7 mouse cellular contexts compared by ENCODE assay signal in genomic region chr2:83941378-83941777, GRCm38 (mm10). TPM values are rescaled to one million over a fixed set of nuclear protein-coding genes. Genes with fewer than 3 reads are reported as not detected.
DNase-seq lines count a peak whose midpoint lies in the region; ATAC-seq lines count a peak whose summit lies in the region.

No protein-coding gene starts in this region.

- H3K9me3 ChIP-seq in lung, embryonic 16.5 days (ENCODE audit: control insufficient read depth, low read length), result no peaks in the 10 kb centered on the region
- H3K9me3 ChIP-seq in forebrain, embryonic 12.5 days, result no peaks in the 10 kb centered on the region
- no peaks in the 10 kb centered on the region for H3K9me3 ChIP-seq in limb, embryonic 11.5 days (ENCODE audit: control insufficient read depth, low read length)
- H3K9me3 ChIP-seq in stomach, embryonic 15.5 days, result no peaks in the 10 kb centered on the region

- H3K4me2 ChIP-seq in lung, embryonic 16.5 days (ENCODE audit: low read depth, low read length), result peak overlapping the region; percentile 49; the same call in 1 of the 2 replicates
- peak overlapping the region; percentile 51 for H3K4me2 ChIP-seq in forebrain, embryonic 12.5 days
- peak overlapping the region; percentile 51; the same call in 1 of the 2 replicates for H3K4me2 ChIP-seq in limb, embryonic 11.5 days (ENCODE audit: low read depth, severe bottlenecking)
- H3K4me2 ChIP-seq in stomach, embryonic 15.5 days, result peak overlapping the region; percentile 48

- 34% methylated on average over 3 of the region's 3 CpGs for WGBS in lung, embryonic 16.5 days
- 45% methylated on average over 3 of the region's 3 CpGs for WGBS in forebrain, embryonic 12.5 days
- WGBS in limb, embryonic 11.5 days, result 54% methylated on average over 3 of the region's 3 CpGs
- WGBS in stomach, embryonic 15.5 days, result 38% methylated on average over 3 of the region's 3 CpGs

- H3K4me1 ChIP-seq in lung, embryonic 16.5 days (replicated peaks; ENCODE audit: control insufficient read depth, insufficient read depth, low read length), result peaks cover 4% of the 10 kb centered on the region
- H3K4me1 ChIP-seq in forebrain, embryonic 12.5 days, result peaks cover 4% of the 10 kb centered on the region; the same call in 1 of the 2 replicates
- no peaks in the 10 kb centered on the region for H3K4me1 ChIP-seq in limb, embryonic 11.5 days (ENCODE audit: control insufficient read depth, insufficient read depth, low read length)
- H3K4me1 ChIP-seq in stomach, embryonic 15.5 days, result 0 out of 2 replicates have a peak, but pooled peaks cover 4% of the 10 kb centered on the region

- no peak for ATAC-seq in lung, embryonic 16.5 days (ENCODE audit: low read depth)
- ATAC-seq in forebrain, embryonic 12.5 days (ENCODE audit: low FRiP score), result peak; percentile 53; the same call in 1 of the 2 replicates
- ATAC-seq in limb, embryonic 11.5 days (ENCODE audit: insufficient number of reproducible peaks, low FRiP score, low TSS enrichment, low read depth), result peak; percentile 42; the same call in 1 of the 2 replicates
- no peak for ATAC-seq in stomach, embryonic 15.5 days (ENCODE audit: insufficient read depth, low FRiP score, low read depth)

- no peaks in the 10 kb centered on the region for H3K27me3 ChIP-seq in lung, embryonic 16.5 days (ENCODE audit: control insufficient read depth, insufficient read depth, low read depth, low read length)
- H3K27me3 ChIP-seq in forebrain, embryonic 12.5 days, result no peaks in the 10 kb centered on the region
- H3K27me3 ChIP-seq in limb, embryonic 11.5 days (ENCODE audit: control insufficient read depth, insufficient read depth, low read length), result no peaks in the 10 kb centered on the region
- no peaks in the 10 kb centered on the region for H3K27me3 ChIP-seq in stomach, embryonic 15.5 days (replicated peaks)

- H3K4me3 ChIP-seq in lung, embryonic 16.5 days (ENCODE audit: low read length), result no peak overlapping the region
- peak overlapping the region; percentile 35 for H3K4me3 ChIP-seq in forebrain, embryonic 12.5 days (replicated peaks)
- no peak overlapping the region for H3K4me3 ChIP-seq in limb, embryonic 11.5 days (ENCODE audit: low read depth, low read length)
- H3K4me3 ChIP-seq in stomach, embryonic 15.5 days (replicated peaks), result 0 out of 2 replicates have a peak overlapping the region, but pooled peaks have one; percentile 27

- no peak overlapping the region for H3K9ac ChIP-seq in lung, embryonic 16.5 days (ENCODE audit: low read length)
- H3K9ac ChIP-seq in forebrain, embryonic 12.5 days, result no peak overlapping the region
- H3K9ac ChIP-seq in limb, embryonic 11.5 days (ENCODE audit: low read length), result no peak overlapping the region
- H3K9ac ChIP-seq in stomach, embryonic 15.5 days, result no peak overlapping the region

- H3K27ac ChIP-seq in lung, embryonic 16.5 days (ENCODE audit: low read length), result no peak overlapping the region
- no peak overlapping the region for H3K27ac ChIP-seq in forebrain, embryonic 12.5 days
- H3K27ac ChIP-seq in limb, embryonic 11.5 days (replicated peaks; ENCODE audit: low read depth, low read length), result no peak overlapping the region
- no peak overlapping the region for H3K27ac ChIP-seq in stomach, embryonic 15.5 days

- no peaks in the 10 kb centered on the region for H3K36me3 ChIP-seq in lung, embryonic 16.5 days (ENCODE audit: control insufficient read depth, insufficient read depth, low read length)
- no peaks in the 10 kb centered on the region for H3K36me3 ChIP-seq in forebrain, embryonic 12.5 days (replicated peaks)
- no peaks in the 10 kb centered on the region for H3K36me3 ChIP-seq in limb, embryonic 11.5 days (ENCODE audit: control insufficient read depth, insufficient read depth, low read length)
- H3K36me3 ChIP-seq in stomach, embryonic 15.5 days, result no peaks in the 10 kb centered on the region

- no peak for DNase-seq in lung, postnatal 4 days
- no peak for DNase-seq in limb, embryonic 11.5 days (ENCODE audit: low spot score)
- no peak for DNase-seq in ovary, postnatal 10 days (ENCODE audit: low spot score)
- no peak for DNase-seq in layer of hippocampus, adult 9-11 months

RNA-seq across cellular contexts. Expression of gene Zswim2, which starts 0.3 kb away (rescaled TPM):
- polyA plus RNA-seq in lung, embryonic 16.5 days (2015; fragmentation: Nextera tagmentation; extraction: Ambion mirVana), result 0.34 and 0.39 TPM in 2 replicates
- polyA plus RNA-seq in forebrain, embryonic 12.5 days (2016; fragmentation: Nextera tagmentation; extraction: Ambion mirVana), result not detected in 2 replicates
- not detected in 2 replicates for polyA plus RNA-seq in limb, embryonic 11.5 days (2014; fragmentation: Nextera tagmentation; extraction: Ambion mirVana)
- not detected in 2 replicates for polyA plus RNA-seq in stomach, embryonic 15.5 days (2015; fragmentation: Nextera tagmentation; extraction: Ambion mirVana)

RNA-seq across cellular contexts. Expression of gene Gm13698, which starts 14.1 kb away (rescaled TPM):
- polyA plus RNA-seq in lung, embryonic 16.5 days (2015; fragmentation: Nextera tagmentation; extraction: Ambion mirVana), result not detected in 2 replicates
- not detected in 2 replicates for polyA plus RNA-seq in forebrain, embryonic 12.5 days (2016; fragmentation: Nextera tagmentation; extraction: Ambion mirVana)
- not detected in 2 replicates for polyA plus RNA-seq in limb, embryonic 11.5 days (2014; fragmentation: Nextera tagmentation; extraction: Ambion mirVana)
- 0.09 TPM in 1 of 2 replicates, not detected in the other for polyA plus RNA-seq in stomach, embryonic 15.5 days (2015; fragmentation: Nextera tagmentation; extraction: Ambion mirVana)

RNA-seq across cellular contexts. Expression of gene Gm13693, which starts 19.9 kb away (rescaled TPM):
- not detected in 2 replicates for polyA plus RNA-seq in lung, embryonic 16.5 days (2015; fragmentation: Nextera tagmentation; extraction: Ambion mirVana)
- not detected in 2 replicates for polyA plus RNA-seq in forebrain, embryonic 12.5 days (2016; fragmentation: Nextera tagmentation; extraction: Ambion mirVana)
- polyA plus RNA-seq in limb, embryonic 11.5 days (2014; fragmentation: Nextera tagmentation; extraction: Ambion mirVana), result not detected in 2 replicates
- polyA plus RNA-seq in stomach, embryonic 15.5 days (2015; fragmentation: Nextera tagmentation; extraction: Ambion mirVana), result 0.09 TPM in 1 of 2 replicates, not detected in the other

RNA-seq across cellular contexts. Expression of gene Gm13695, which starts 25.7 kb away (rescaled TPM):
- polyA plus RNA-seq in lung, embryonic 16.5 days (2015; fragmentation: Nextera tagmentation; extraction: Ambion mirVana), result not detected in 2 replicates
- polyA plus RNA-seq in forebrain, embryonic 12.5 days (2016; fragmentation: Nextera tagmentation; extraction: Ambion mirVana), result not detected in 2 replicates
- polyA plus RNA-seq in limb, embryonic 11.5 days (2014; fragmentation: Nextera tagmentation; extraction: Ambion mirVana), result not detected in 2 replicates
- polyA plus RNA-seq in stomach, embryonic 15.5 days (2015; fragmentation: Nextera tagmentation; extraction: Ambion mirVana), result 0.09 TPM in 1 of 2 replicates, not detected in the other

RNA-seq across cellular contexts. Expression of gene Gm13696, which starts 31.5 kb away (rescaled TPM):
- not detected in 2 replicates for polyA plus RNA-seq in lung, embryonic 16.5 days (2015; fragmentation: Nextera tagmentation; extraction: Ambion mirVana)
- polyA plus RNA-seq in forebrain, embryonic 12.5 days (2016; fragmentation: Nextera tagmentation; extraction: Ambion mirVana), result not detected in 2 replicates
- not detected in 2 replicates for polyA plus RNA-seq in limb, embryonic 11.5 days (2014; fragmentation: Nextera tagmentation; extraction: Ambion mirVana)
- 0.09 TPM in 1 of 2 replicates, not detected in the other for polyA plus RNA-seq in stomach, embryonic 15.5 days (2015; fragmentation: Nextera tagmentation; extraction: Ambion mirVana)

Comparison
In these comparisons a context has a peak if more than half of its experiments do, and no peak if none do; other contexts are left out.
1. ATAC-seq: peak in forebrain, embryonic 12.5 days (single experiment) and limb, embryonic 11.5 days (single experiment); none in lung, embryonic 16.5 days (single experiment) and stomach, embryonic 15.5 days (single experiment).
2. H3K4me3 ChIP-seq: peak in forebrain, embryonic 12.5 days (single experiment) and stomach, embryonic 15.5 days (single experiment); none in lung, embryonic 16.5 days (single experiment) and limb, embryonic 11.5 days (single experiment).
3. Peak in every context shown above with its lines, with median percentiles within 50 percentile points of each other: H3K4me2 ChIP-seq.